Mouse (Mus musculus): Measurements from ENCODE around the gene Acaa1a. TPM values are rescaled to one million over a fixed set of nuclear protein-coding genes. Genes with fewer than 3 reads are reported as not detected.

The Acaa1a gene
- total RNA-seq, 4 experiments from 2014 or later: 63.2 to 84.2 (median 72.6) TPM

DNA sequence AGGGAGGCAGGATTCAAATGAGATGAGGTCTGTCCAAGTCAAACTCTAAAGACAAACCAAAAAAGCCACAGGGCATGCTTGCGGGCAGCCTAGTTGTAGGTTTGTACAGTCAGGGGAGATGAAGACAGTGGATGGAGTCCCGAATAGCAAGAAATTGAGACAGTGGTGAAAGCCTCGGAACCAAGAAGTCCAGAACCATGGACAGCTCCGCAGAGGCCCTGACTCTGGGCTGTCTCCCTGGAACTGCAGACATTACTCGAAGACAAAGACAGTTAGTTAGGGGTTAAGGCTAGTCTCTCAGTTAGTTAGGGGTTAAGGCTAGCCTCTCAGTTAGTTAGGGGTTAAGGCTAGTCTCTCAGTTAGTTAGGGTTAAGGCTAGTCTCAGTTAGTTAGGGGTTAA is 49.5 kb downstream of the Acaa1a start:
- no peak for DNase-seq (ENCODE audit: low spot score in 2 of 2)

DNA sequence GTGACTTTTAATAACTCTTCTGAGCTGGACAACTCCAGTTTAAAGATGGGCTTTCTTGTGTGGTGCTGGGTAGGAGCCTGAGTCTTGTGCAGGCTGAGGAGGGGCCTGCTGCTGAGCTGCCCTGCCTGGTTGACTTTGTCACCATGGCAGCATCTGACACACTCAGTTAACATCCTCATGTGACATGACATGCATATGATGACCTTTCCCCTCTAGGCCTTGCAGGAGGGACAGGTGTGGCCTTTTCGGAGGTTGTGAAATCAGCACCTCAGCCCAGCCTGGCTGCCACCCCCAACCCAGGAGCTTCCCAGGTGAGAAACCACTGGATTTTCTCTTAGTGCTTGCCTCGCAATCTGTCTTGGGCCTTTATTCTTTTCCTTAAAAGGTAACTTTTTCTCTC is 50.7 kb downstream of the Acaa1a start:
- DNase-seq (ENCODE audit: low spot score in 2 of 2): no peak

DNA sequence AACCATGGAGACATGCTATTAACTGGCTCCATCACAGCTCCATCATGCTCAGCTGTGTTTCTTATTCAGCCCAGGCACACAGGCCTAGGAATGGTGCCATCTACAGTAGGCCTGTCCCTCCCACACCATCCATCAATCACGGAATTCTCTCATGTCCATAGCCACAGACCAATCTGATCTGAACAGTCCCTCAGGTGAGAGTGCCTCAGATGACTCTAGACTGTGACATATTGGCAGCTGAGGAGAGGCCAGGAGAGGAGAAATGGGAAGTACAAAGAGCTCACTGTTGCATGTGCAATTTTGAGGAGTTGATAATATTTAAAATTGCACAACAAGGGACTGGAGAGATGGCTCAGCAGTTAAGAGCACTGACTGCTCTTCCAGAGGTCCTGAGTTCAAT is 55.3 kb downstream of the Acaa1a start:
- no peak for DNase-seq (ENCODE audit: low spot score in 2 of 2)

Other genes starting within 250 kb of the Acaa1a start
- 10 to 100 TPM in 3 of 4 experiments, 1 to 10 TPM in 1; 9.7 to 13.7 (median 12.2) TPM for gene Plcd1, start 246.2 kb upstream of the Acaa1a start, total RNA-seq (2022)
- gene Dlec1, start 237.2 kb upstream of the Acaa1a start, total RNA-seq (2022): 10 to 100 TPM in 1 of 4 experiments, 1 to 10 TPM in 3; 2.9 to 10.3 (median 3.9) TPM
- gene Acaa1b, start 182.6 kb upstream of the Acaa1a start, total RNA-seq (2022): 1 to 10 TPM in 3 of 4 experiments, under 1 TPM in 1; 1.00 to 2.0 (median 1.5) TPM
- not detected for gene Gm47289, start 180.5 kb upstream of the Acaa1a start, total RNA-seq (2022)
- not detected for gene Slc22a13, start 130.6 kb upstream of the Acaa1a start, total RNA-seq (2022)
- 10 to 100 TPM; 33.8 to 37.9 (median 35.9) TPM for gene Oxsr1, start 17.2 kb upstream of the Acaa1a start, total RNA-seq (2022)
- 10 to 100 TPM in 1 of 4 experiments, 1 to 10 TPM in 3; 5.7 to 11.3 (median 8.1) TPM for gene Myd88, start 1.7 kb downstream of the Acaa1a start, total RNA-seq (2022)
- 1 to 10 TPM; 4.8 to 7.5 (median 5.5) TPM for gene Xylb, start 17.7 kb downstream of the Acaa1a start, total RNA-seq (2022)
- gene Slc22a14, start 25.9 kb downstream of the Acaa1a start, total RNA-seq (2022): under 1 TPM in 1 of 4 experiments, not detected in 3; 0.20 TPM
- gene Acvr2b, start 62.4 kb downstream of the Acaa1a start, total RNA-seq (2022): 10 to 100 TPM; 10.6 to 14.9 (median 13.3) TPM
- 10 to 100 TPM; 17.2 to 24.9 (median 19.0) TPM for gene Exog, start 105.3 kb downstream of the Acaa1a start, total RNA-seq (2022)
- 1 to 10 TPM in 3 of 4 experiments, under 1 TPM in 1; 0.93 to 1.5 (median 1.2) TPM for gene Scn5a, start 239.3 kb downstream of the Acaa1a start, total RNA-seq (2022)